Mouse (Mus musculus): Measurements from ENCODE around the gene Snx27. TPM values are rescaled to one million over a fixed set of nuclear protein-coding genes. Genes with fewer than 3 reads are reported as not detected.
A peak's percentile ranks its signal among the peaks of the same experiment; 100 is the strongest.

Snx27 gene
- polyA plus RNA-seq (2016; fragmentation: Nextera tagmentation; extraction: Ambion mirVana): 43.0 and 45.5 TPM in 2 replicates

GRCm38 (mm10) chr3:94582456-94582891 is at the start of gene Snx27:
TSS of gene Snx27 (minus strand) at chr3:94582716.
- Histone ChIP-seq H3K27ac (peak within 1 kb of the TSS; percentile 96), H3K27me3 (ENCODE audit: insufficient read depth, poor library complexity, severe bottlenecking) (no peaks in the 10 kb centered on the region), H3K9me3 (no peaks in the 10 kb centered on the region), H3K36me3 (no peaks in the 10 kb centered on the region), H3K4me3 (peak within 1 kb of the TSS; percentile 94), H3K4me1 (replicated peaks) (peaks cover 21% of the 10 kb centered on the region)
- peak; percentile 94 for DNase-seq (ENCODE audit: low spot score)
- WGBS: under 1% methylated on average over 41 of the region's 42 CpGs

- 84% methylated on average over 3 of the region's 3 CpGs for WGBS
- Histone ChIP-seq H3K27ac (no peak overlapping the region), H3K4me3 (no peak overlapping the region), H3K4me1 (replicated peaks) (no peaks in the 10 kb centered on the region), H3K36me3 (no peaks in the 10 kb centered on the region), H3K27me3 (ENCODE audit: insufficient read depth, poor library complexity, severe bottlenecking) (no peaks in the 10 kb centered on the region), H3K9me3 (no peaks in the 10 kb centered on the region)
- no peak for DNase-seq (ENCODE audit: low spot score)
Measured at GRCm38 (mm10) chr3:94629876-94630275, 47.4 kb upstream of the Snx27 start.

GRCm38 (mm10) chr3:94628712-94629111 is 46.2 kb upstream of the Snx27 start:
- Histone ChIP-seq H3K4me3 (no peak overlapping the region), H3K9me3 (no peaks in the 10 kb centered on the region), H3K27me3 (ENCODE audit: insufficient read depth, poor library complexity, severe bottlenecking) (no peaks in the 10 kb centered on the region), H3K4me1 (replicated peaks) (no peaks in the 10 kb centered on the region), H3K27ac (no peak overlapping the region), H3K36me3 (no peaks in the 10 kb centered on the region)
- 96% methylated on average over 5 of the region's 5 CpGs for WGBS
- no peak for DNase-seq (ENCODE audit: low spot score)

- H3K4me3 ChIP-seq: no peak overlapping the region
- no peaks in the 10 kb centered on the region for H3K27me3 ChIP-seq (ENCODE audit: insufficient read depth, poor library complexity, severe bottlenecking)
- DNase-seq (ENCODE audit: low spot score): no peak
- H3K4me1 ChIP-seq (replicated peaks): no peaks in the 10 kb centered on the region
- WGBS: 92% methylated on average over 4 of the region's 4 CpGs
- H3K9me3 ChIP-seq: no peaks in the 10 kb centered on the region
- no peak overlapping the region for H3K27ac ChIP-seq
- H3K36me3 ChIP-seq: no peaks in the 10 kb centered on the region
Measured at GRCm38 (mm10) chr3:94624281-94624680, 41.8 kb upstream of the Snx27 start.

GRCm38 (mm10) chr3:94622550-94622949 is 40.0 kb upstream of the Snx27 start:
- Histone ChIP-seq H3K27ac (no peak overlapping the region), H3K4me3 (no peak overlapping the region), H3K9me3 (no peaks in the 10 kb centered on the region), H3K36me3 (no peaks in the 10 kb centered on the region), H3K27me3 (ENCODE audit: insufficient read depth, poor library complexity, severe bottlenecking) (no peaks in the 10 kb centered on the region), H3K4me1 (replicated peaks) (no peaks in the 10 kb centered on the region)
- no peak for DNase-seq (ENCODE audit: low spot score)
- 90% methylated on average over 10 of the region's 10 CpGs for WGBS

GRCm38 (mm10) chr3:94621740-94622507 is 39.4 kb upstream of the Snx27 start:
- H3K27ac ChIP-seq: no peak overlapping the region

GRCm38 (mm10) chr3:94616717-94617116 is 34.2 kb upstream of the Snx27 start:
- Histone ChIP-seq H3K4me3 (no peak overlapping the region), H3K4me1 (replicated peaks) (peaks cover 14% of the 10 kb centered on the region), H3K36me3 (no peaks in the 10 kb centered on the region), H3K9me3 (no peaks in the 10 kb centered on the region), H3K27ac (no peak overlapping the region), H3K27me3 (ENCODE audit: insufficient read depth, poor library complexity, severe bottlenecking) (no peaks in the 10 kb centered on the region)
- DNase-seq (ENCODE audit: low spot score): peak; percentile 15
- WGBS: 77% methylated on average over 4 of the region's 4 CpGs

More at GRCm38 (mm10) chr3:94621740-94622507, 39.4 kb upstream of the Snx27 start:
- Histone ChIP-seq H3K4me1 (replicated peaks) (no peaks in the 10 kb centered on the region), H3K9me3 (no peaks in the 10 kb centered on the region), H3K27me3 (ENCODE audit: insufficient read depth, poor library complexity, severe bottlenecking) (no peaks in the 10 kb centered on the region), H3K4me3 (no peak overlapping the region), H3K36me3 (no peaks in the 10 kb centered on the region)
- WGBS: 85% methylated on average over 11 of the region's 11 CpGs
- DNase-seq (ENCODE audit: low spot score): no peak

- DNase-seq (ENCODE audit: low spot score): peak; percentile 9
- Histone ChIP-seq H3K4me3 (no peak overlapping the region), H3K27ac (peak overlapping the region; percentile 54), H3K27me3 (ENCODE audit: insufficient read depth, poor library complexity, severe bottlenecking) (no peaks in the 10 kb centered on the region), H3K36me3 (no peaks in the 10 kb centered on the region), H3K9me3 (no peaks in the 10 kb centered on the region), H3K4me1 (replicated peaks) (peaks cover 14% of the 10 kb centered on the region)
- WGBS: 53% methylated on average over 7 of the region's 7 CpGs
Measured at GRCm38 (mm10) chr3:94613258-94613878, 30.9 kb upstream of the Snx27 start.

GRCm38 (mm10) chr3:94612274-94612673 is 29.8 kb upstream of the Snx27 start:
- no peak overlapping the region for H3K27ac ChIP-seq
- H3K9me3 ChIP-seq: no peaks in the 10 kb centered on the region
- peaks cover 14% of the 10 kb centered on the region for H3K4me1 ChIP-seq (replicated peaks)
- WGBS: 83% methylated on average over 1 of the region's 1 CpGs
- H3K36me3 ChIP-seq: no peaks in the 10 kb centered on the region
- DNase-seq (ENCODE audit: low spot score): no peak
- no peak overlapping the region for H3K4me3 ChIP-seq
- H3K27me3 ChIP-seq (ENCODE audit: insufficient read depth, poor library complexity, severe bottlenecking): no peaks in the 10 kb centered on the region

GRCm38 (mm10) chr3:94611834-94612233 is 29.3 kb upstream of the Snx27 start:
- Histone ChIP-seq H3K27me3 (ENCODE audit: insufficient read depth, poor library complexity, severe bottlenecking) (no peaks in the 10 kb centered on the region), H3K4me1 (replicated peaks) (peaks cover 14% of the 10 kb centered on the region), H3K9me3 (no peaks in the 10 kb centered on the region), H3K27ac (no peak overlapping the region), H3K36me3 (no peaks in the 10 kb centered on the region), H3K4me3 (no peak overlapping the region)
- WGBS: 80% methylated on average over 5 of the region's 5 CpGs
- DNase-seq (ENCODE audit: low spot score): no peak

- 76% methylated on average over 4 of the region's 4 CpGs for WGBS
Measured at GRCm38 (mm10) chr3:94611343-94611742, 28.8 kb upstream of the Snx27 start.

GRCm38 (mm10) chr3:94610581-94610980 is 28.1 kb upstream of the Snx27 start:
- H3K9me3 ChIP-seq: no peaks in the 10 kb centered on the region
- no peaks in the 10 kb centered on the region for H3K36me3 ChIP-seq
- no peak overlapping the region for H3K27ac ChIP-seq
- no peak overlapping the region for H3K4me3 ChIP-seq
- WGBS: 85% methylated on average over 2 of the region's 2 CpGs
- no peak for DNase-seq (ENCODE audit: low spot score)
- peaks cover 14% of the 10 kb centered on the region for H3K4me1 ChIP-seq (replicated peaks)
- no peaks in the 10 kb centered on the region for H3K27me3 ChIP-seq (ENCODE audit: insufficient read depth, poor library complexity, severe bottlenecking)

More at GRCm38 (mm10) chr3:94611343-94611742, 28.8 kb upstream of the Snx27 start:
- Histone ChIP-seq H3K27me3 (ENCODE audit: insufficient read depth, poor library complexity, severe bottlenecking) (no peaks in the 10 kb centered on the region), H3K9me3 (no peaks in the 10 kb centered on the region), H3K4me3 (no peak overlapping the region), H3K36me3 (no peaks in the 10 kb centered on the region), H3K4me1 (replicated peaks) (peaks cover 14% of the 10 kb centered on the region), H3K27ac (no peak overlapping the region)
- no peak for DNase-seq (ENCODE audit: low spot score)

- Histone ChIP-seq H3K4me1 (replicated peaks) (peaks cover 14% of the 10 kb centered on the region), H3K4me3 (no peak overlapping the region), H3K27me3 (ENCODE audit: insufficient read depth, poor library complexity, severe bottlenecking) (no peaks in the 10 kb centered on the region), H3K36me3 (no peaks in the 10 kb centered on the region), H3K27ac (no peak overlapping the region), H3K9me3 (no peaks in the 10 kb centered on the region)
- DNase-seq (ENCODE audit: low spot score): no peak
- 90% methylated on average over 3 of the region's 3 CpGs for WGBS
Measured at GRCm38 (mm10) chr3:94609621-94610020, 27.1 kb upstream of the Snx27 start.
